Mouse (Mus musculus) brain, embryonic 14.5 days (tissue): Measurements from ENCODE around the gene Zfp672. TPM values are rescaled to one million over a fixed set of nuclear protein-coding genes. Genes with fewer than 3 reads are reported as not detected.

Source experiments
- DNase-seq: peaks from one replicate; pipeline ENCODE4 v3.0.0-alpha.2; 2011; ENCODE audit warnings: low read depth
- CTCF ChIP-seq: fragments of 200-500 bp; IDR thresholded peaks from 2 replicates; pipeline ENCODE4 v1.5.1; 2012; ENCODE audit warnings: inconsistent platforms, mild to moderate bottlenecking, moderate library complexity, borderline replicate concordance; ENCODE audit not compliant: insufficient read depth, insufficient read length; ENCODE audit errors: extremely low read depth
- POLR2A ChIP-seq: fragments of 200-500 bp; IDR thresholded peaks from 2 replicates; pipeline ENCODE4 v1.6.1; 2012; ENCODE audit warnings: mild to moderate bottlenecking, inconsistent platforms, borderline replicate concordance; ENCODE audit not compliant: poor library complexity, insufficient read depth, insufficient read length, severe bottlenecking; ENCODE audit errors: extremely low read depth
- polyA plus RNA-seq: library from polyadenylated mRNA; depleted of rRNA; stranded (reverse); fragments of >200 nt; gene quantifications from 2 replicates; pipeline ENCODE4 v1.2.3, GENCODE M21; 2012

The Zfp672 gene
- polyA plus RNA-seq, 1 experiment: 41.9 TPM

DNA sequence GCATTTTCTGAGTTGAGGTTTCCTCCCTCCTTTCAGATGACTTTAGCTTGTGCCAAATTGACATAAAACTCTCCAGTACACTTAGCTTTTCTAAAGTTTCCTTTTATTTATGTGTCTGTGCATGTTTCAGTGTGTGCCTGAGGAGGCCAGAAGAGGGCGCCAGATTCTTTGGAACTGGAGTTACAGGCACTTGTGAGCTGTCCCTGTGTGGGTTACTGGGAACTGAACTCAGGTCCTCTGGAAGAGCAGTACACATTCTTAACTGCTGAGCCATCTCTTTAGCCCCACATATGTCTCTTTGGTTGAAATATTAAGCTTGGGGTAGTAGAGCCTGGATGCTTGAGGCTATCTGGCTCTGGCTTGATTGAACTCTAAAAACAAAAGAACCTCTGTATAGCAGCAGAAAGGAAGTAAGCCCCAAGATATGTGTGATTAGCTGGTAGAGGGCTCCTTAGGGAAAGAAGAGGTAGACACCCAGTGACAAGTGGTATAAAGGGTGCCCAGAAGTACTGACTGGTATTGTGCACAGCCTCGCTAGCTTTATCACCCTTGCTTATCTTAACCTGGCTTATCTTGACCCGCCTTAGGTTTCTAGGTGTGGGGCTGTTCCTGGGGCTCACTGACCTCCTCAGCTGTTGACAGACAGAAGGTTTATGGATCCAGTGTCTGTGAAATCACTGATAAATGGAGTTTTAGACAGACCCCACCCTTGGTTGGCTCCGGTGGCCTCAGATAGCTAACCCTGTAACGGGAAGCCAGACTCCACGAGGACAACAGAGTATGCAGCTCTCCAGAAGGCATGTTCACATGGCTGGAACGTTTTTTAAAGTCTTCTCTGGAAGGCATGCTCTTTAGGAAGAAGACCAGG is 22.8 kb upstream of the Zfp672 start:
- peak; percentile 35; the same call in 1 of the 2 replicates for TF ChIP-seq CTCF
- TF ChIP-seq POLR2A: no peak
- DNase-seq: no peak

DNA sequence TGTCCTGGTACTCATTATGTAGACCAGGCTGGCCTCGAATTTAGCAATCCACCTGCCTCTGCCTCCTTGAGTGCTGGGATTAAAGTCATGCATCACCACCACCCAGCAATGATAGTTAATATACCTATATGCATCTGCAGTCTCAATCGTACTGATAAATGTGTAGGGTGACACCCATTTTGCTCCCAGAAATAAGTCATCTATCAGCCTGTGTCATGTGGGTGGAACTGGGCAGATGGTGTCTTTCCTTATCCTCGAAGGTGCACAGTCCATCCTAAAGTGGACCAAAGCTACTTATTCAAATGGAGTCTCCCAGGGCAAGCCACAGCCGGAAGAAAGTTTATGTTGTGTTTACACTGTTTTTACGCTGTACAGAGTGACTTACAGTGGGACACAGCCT is 21.0 kb upstream of the Zfp672 start:
- no peak for DNase-seq
- TF ChIP-seq CTCF: no peak
- no peak for TF ChIP-seq POLR2A

- peak; percentile 3 for DNase-seq
- no peak for TF ChIP-seq POLR2A
- peak; percentile 15; the same call in 1 of the 2 replicates for TF ChIP-seq CTCF
These were observed 20.5 kb upstream of the Zfp672 start for GRCm38 (mm10) chr11:58350628-58351027.

DNA sequence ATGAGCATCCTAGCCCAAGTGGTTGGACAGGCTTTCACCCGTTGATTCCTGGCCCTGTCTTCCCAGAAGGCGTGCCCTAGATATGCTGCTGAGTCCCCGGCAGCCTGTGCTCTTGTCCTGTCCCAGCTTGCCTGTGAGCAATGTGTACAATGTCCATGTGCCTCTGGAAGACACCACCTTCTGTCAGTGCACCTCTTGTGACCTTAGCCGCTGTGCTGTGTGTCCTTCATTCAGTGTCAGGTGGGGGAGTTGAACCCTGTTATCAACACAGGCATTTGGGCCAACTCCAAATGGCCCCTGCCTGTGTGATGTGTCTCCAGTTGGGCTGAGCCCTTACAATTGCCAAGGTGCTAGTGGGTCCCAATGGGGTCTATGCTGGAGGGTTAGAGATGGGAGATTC is 16.6 kb upstream of the Zfp672 start:
- TF ChIP-seq CTCF (no peak), POLR2A (no peak)
- no peak for DNase-seq

GRCm38 (mm10) chr11:58334746-58335145 is 4.6 kb upstream of the Zfp672 start:
- TF ChIP-seq POLR2A (no peak), CTCF (no peak)

DNA sequence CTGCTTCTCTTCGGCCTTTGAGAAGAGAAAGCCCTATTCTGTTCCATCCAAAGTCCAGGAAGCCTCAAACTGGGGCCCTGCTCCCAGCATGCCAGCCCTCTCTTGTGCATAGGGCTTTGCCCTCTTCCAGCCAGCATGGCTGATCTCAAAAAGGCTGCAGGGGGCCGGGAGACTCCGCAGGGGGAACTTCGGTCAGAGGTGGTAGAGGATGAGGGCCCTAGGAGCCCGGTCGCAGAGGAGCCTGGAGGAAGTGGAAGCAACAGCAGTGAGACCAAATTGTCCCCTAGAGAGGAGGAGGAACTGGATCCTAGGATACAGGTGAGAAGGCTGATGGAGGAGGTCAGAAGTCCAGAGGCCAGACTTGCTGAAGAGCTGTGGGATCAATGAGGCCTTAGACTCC is 1.4 kb upstream of the Zfp672 start:
- no peak for TF ChIP-seq CTCF
- no peak for TF ChIP-seq POLR2A
- DNase-seq: no peak

More at GRCm38 (mm10) chr11:58334746-58335145, 4.6 kb upstream of the Zfp672 start:
- no peak for DNase-seq

DNA sequence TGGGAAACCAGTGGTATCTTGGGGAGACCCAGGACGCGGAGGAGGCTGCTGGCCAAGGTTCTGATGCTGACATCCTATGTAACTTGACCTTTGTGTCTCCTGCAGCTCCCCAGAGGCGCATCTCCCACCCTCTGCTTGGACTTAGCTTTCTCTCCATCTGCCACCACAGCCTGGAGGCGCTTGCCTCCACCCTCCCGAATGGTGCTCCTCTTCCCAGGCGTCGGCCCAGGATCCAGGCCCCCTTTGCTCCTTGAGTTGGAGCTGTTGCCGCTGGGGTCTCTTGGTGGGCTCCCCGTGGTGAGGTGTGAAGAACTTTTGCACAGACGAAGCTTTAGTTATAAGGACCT is 983 bp upstream of the Zfp672 start:
- TF ChIP-seq CTCF (no peak), POLR2A (no peak)
- DNase-seq: no peak

DNA sequence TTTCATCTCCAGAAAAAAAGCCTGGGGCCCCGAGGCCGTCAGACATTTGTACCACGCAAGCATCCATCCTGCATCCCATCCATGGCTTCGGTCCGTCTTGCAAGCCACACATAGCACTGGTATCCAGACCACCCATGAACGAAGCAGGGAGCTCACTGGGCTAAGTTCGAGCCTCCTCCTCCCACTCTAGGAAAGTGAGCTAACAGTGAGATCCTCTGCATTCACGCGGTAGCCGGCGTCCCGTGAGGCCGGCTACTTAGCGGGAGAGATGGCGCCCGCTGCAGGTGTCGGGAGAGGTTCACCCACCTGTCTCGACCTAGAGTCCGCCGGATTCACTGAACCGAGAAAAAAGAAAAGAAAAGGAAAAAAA is 248 bp downstream of the Zfp672 start:
- no peak for TF ChIP-seq CTCF
- TF ChIP-seq POLR2A: no peak

GRCm38 (mm10) chr11:58326781-58327180 is 3.4 kb downstream of the Zfp672 start:
- DNase-seq: no peak
- TF ChIP-seq POLR2A (no peak), CTCF (peak; percentile 10; the same call in 1 of the 2 replicates)

More for the DNA sequence above, 248 bp downstream of the Zfp672 start:
- no peak for DNase-seq

GRCm38 (mm10) chr11:58324614-58325229 is 5.4 kb downstream of the Zfp672 start:
- DNase-seq: no peak
- no peak for TF ChIP-seq CTCF

DNA sequence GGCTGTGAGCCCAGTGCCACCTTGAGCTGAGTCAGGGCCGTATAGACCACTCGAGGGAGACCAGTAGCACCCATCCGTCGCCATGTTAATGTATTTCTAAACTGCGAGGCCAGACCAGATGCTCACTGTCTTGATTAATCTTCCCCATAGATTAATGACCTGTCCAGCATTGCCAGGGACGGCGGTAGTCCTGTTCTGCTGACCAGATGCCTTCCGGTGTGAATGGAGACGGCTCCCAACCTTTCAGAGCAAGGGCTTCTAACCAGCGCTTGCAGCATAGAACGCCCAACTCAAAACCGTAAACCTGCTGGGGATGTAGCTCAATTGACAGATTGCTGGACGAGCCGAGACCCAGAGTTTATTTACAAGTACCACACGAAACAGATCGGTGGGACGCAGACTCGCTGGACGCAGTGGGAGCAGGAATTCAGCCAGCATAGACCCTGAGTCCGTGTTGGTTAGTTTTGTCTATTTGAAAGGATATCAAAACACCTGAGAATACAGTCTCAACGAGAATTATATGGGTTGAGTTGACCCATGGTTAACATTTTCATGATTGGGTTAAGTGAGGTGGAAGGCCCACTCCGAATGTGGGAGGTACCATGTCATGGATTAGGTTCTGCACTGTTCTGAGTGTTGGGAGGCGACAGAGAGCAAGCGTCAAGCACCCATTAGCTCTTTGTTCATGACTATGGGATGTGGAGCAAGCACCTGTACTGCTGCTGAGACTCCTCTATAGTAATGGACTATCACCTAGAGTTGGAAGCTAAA is 6.4 kb downstream of the Zfp672 start:
- TF ChIP-seq CTCF (no peak), POLR2A (no peak)
- peak; percentile 26 for DNase-seq

DNA sequence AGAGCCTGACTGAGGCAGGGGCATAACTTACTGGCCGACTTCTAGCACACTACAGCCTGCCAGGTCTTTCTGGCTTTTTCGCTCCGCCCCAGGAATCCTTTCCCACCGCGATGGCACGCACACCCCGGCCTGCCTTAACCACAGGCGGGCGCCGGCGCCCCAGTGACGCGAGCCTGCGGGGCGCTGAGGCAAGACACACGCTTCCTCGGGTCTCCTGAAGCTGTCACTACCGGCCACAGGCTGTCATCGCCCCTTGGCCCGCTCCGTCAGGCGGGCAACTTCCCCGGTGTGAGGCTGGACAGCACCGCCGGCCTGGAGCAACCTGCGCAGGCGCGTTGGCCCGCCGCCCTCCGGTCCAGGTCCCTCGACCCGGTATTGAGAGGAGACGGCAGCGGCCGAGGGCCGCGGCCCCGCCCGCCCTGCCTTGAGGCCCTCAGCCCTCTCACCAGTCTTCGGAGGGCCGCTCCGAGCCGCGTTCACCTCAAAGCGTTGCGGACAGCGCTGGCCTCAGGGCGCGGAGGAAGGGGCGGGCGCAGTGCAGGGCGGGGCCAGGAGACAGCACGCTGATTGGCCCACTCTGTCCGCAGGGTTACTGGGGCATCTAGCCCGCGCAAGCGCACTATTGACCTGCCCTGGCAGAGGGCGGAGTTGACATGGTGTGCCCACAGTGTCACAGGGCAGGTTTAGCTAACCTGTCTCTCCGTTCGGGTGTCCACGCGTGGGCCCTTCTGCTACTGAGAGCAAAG is 7.1 kb downstream of the Zfp672 start:
- DNase-seq: peak; percentile 98
- no peak for TF ChIP-seq CTCF
- TF ChIP-seq POLR2A: peak; percentile 54
